Mouse (Mus musculus) c-Kit-positive CD71-positive TER-119-negative erythroid progenitor cells, embryonic 14.5 days (primary cell): ENCODE results near the gene Extl1.

Experiments
- DNase-seq: peaks from one replicate; pipeline ENCODE4 v3.0.0-alpha.2; 2013; ENCODE audit warnings: low read depth

Extl1 gene

DNA sequence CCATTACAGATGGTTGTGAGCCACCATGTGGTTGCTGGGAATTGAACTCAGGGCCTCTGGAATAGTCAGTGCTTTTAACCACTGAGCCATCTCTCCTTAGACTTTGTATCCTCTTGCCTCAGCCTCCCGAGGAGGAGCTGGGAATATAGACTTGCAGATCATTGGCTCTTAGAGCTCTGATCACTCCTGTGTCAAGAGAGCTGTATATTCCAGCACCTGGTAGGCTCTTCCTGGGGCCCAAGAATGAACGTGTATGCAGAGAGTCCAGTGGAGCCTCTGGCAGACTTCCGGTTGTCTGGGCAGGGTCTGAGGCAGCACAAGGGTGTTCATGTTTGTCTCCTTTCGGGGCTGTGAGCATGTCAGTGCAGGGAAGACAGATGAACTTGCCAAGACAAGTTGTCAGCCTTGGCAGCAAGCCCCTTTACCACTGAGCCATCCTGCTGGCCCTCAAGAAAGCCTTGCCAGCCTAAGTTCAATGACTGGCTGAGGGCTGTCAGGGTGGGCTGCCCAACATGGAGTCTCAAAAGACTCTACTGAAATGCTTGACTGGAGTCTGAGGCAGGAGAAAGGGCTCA lies 69.5 kb downstream of the Extl1 start:
- DNase-seq, result no peak

GRCm38 (mm10) chr4:134312901-134313300 lies 70.7 kb downstream of the Extl1 start:
- DNase-seq, result no peak

DNA sequence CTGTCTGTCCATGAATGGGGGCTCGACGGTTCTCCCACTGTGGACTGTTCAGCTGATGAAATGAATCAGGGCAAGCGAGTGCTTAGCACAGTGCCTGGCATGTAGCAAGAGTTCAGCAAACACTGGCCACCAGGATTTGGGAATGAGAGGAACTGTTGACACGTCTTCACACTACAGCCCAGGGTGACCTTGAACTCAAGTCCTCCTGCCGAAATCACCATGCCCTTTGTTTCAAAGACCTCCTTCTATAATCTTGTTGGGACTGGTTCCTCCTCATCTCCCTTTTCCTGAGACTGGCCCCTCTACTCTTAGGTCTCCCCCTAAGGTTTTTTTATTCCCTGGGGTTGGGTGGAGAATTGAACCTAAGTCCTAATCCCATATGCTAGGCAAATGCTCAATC lies 71.3 kb downstream of the Extl1 start:
- DNase-seq, result no peak

GRCm38 (mm10) chr4:134311784-134312183 lies 71.9 kb downstream of the Extl1 start:
- DNase-seq, result no peak

GRCm38 (mm10) chr4:134310656-134311055 lies 73.0 kb downstream of the Extl1 start:
- DNase-seq, result no peak

- DNase-seq, result no peak
Measured at GRCm38 (mm10) chr4:134310106-134310505, 73.5 kb downstream of the Extl1 start.

- DNase-seq, result no peak
Measured at GRCm38 (mm10) chr4:134307367-134308072, 76.1 kb downstream of the Extl1 start.

- DNase-seq, result no peak
Measured at GRCm38 (mm10) chr4:134306963-134307362, 76.7 kb downstream of the Extl1 start.
